Mouse (Mus musculus): Measurements from ENCODE around the gene Dgkz. TPM values are rescaled to one million over a fixed set of nuclear protein-coding genes. Genes with fewer than 3 reads are reported as not detected.

Dgkz gene
- polyA plus RNA-seq, 1 experiment from 2014 or later, result 32.3 TPM

DNA sequence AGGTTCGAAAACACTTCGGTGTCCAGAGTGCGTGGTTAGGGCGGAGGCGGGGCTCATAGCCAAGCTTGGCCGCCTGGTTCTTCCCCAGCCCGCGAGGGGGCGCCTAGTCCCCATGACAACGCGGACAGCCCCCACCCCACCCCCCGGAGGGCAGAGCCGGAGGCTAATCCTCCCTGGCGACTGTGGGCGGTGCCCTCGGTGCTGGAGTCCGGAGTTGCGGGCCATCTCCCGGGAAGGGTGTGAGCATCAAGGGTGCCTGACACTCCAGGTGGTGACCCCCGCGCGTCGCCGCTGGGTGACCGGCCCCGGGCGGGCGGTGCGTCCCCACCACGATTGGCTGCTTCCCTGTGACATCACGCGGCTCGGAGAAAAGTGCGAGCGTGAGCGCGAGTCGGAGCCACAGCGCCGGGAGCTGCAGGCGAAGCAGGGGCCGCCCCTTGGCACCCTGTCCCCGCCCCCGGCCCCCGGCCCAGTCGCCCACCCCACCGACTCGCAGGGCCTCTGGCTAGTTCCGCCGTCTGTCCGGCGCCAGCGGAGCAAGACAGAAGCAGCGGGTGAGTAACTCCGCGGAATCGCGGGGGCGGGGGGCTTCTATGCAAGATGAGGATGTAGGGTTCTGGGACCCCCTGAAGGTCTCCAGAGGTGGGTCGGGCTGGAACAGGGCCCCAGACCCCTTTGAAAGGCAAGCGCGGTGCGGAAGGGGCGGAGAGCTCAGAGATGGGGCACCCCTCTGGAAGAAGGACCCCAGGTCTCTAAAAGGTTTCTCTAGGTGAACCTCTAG is 53.7 kb downstream of the Dgkz start:
- Histone ChIP-seq H3K4me3 (ENCODE audit: low read length) (peak overlapping the region; percentile 62), H3K9ac (ENCODE audit: low read depth, low read length) (peak overlapping the region; percentile 69), H3K4me2 (ENCODE audit: low read length) (peak overlapping the region; percentile 77), H3K27ac (ENCODE audit: low read depth, low read length) (no peak overlapping the region), H3K27me3 (replicated peaks; ENCODE audit: control insufficient read depth, insufficient read depth, low read length) (peaks cover 22% of the 10 kb centered on the region), H3K9me3 (ENCODE audit: control insufficient read depth, low read length) (no peaks in the 10 kb centered on the region), H3K4me1 (ENCODE audit: control insufficient read depth, insufficient read depth, low read depth, low read length) (peaks cover 16% of the 10 kb centered on the region), H3K36me3 (ENCODE audit: control insufficient read depth, insufficient read depth, low read length) (peaks cover 10% of the 10 kb centered on the region; the same call in 1 of the 2 replicates)
- 0% methylated on average over 54 of the region's 64 CpGs for WGBS
- peak; percentile 68 for ATAC-seq

- H3K27me3 ChIP-seq (replicated peaks; ENCODE audit: control insufficient read depth, insufficient read depth, low read length), result peaks cover 22% of the 10 kb centered on the region
- 0 out of 2 replicates have a peak, but pooled peaks have one; percentile 3 for ATAC-seq
These were observed 54.4 kb downstream of the Dgkz start for GRCm38 (mm10) chr2:91921181-91921789.

DNA sequence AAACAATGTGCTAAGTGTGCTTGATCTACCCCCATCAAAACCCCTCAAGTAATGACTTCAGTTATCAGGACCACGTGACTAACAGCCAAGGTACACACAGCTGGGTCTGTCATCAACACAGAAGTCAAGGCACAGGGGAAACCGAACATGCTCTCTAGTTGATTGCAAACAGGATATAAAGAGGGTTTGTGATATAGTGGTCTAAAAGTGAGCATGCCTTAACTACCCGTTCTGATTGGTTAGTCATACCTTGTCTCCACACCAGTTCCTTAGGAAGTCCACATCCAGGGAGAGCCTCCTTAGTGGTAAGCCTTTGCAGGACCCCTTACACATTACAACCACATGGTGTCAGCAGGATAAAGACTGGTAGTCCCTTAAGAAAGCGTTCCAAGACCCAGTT is 55.5 kb downstream of the Dgkz start:
- Histone ChIP-seq H3K27me3 (replicated peaks; ENCODE audit: control insufficient read depth, insufficient read depth, low read length) (peaks cover 22% of the 10 kb centered on the region), H3K4me2 (ENCODE audit: low read length) (no peak overlapping the region)

More at GRCm38 (mm10) chr2:91921181-91921789, 54.4 kb downstream of the Dgkz start:
- Histone ChIP-seq H3K4me1 (ENCODE audit: control insufficient read depth, insufficient read depth, low read depth, low read length) (peaks cover 16% of the 10 kb centered on the region), H3K36me3 (ENCODE audit: control insufficient read depth, insufficient read depth, low read length) (peaks cover 12% of the 10 kb centered on the region; the same call in 1 of the 2 replicates), H3K27ac (ENCODE audit: low read depth, low read length) (no peak overlapping the region), H3K4me3 (ENCODE audit: low read length) (peak overlapping the region; percentile 62), H3K9ac (ENCODE audit: low read depth, low read length) (peak overlapping the region; percentile 69), H3K9me3 (ENCODE audit: control insufficient read depth, low read length) (no peaks in the 10 kb centered on the region), H3K4me2 (ENCODE audit: low read length) (peak overlapping the region; percentile 77)
- WGBS, result 6% methylated on average over 31 of the region's 31 CpGs

DNA sequence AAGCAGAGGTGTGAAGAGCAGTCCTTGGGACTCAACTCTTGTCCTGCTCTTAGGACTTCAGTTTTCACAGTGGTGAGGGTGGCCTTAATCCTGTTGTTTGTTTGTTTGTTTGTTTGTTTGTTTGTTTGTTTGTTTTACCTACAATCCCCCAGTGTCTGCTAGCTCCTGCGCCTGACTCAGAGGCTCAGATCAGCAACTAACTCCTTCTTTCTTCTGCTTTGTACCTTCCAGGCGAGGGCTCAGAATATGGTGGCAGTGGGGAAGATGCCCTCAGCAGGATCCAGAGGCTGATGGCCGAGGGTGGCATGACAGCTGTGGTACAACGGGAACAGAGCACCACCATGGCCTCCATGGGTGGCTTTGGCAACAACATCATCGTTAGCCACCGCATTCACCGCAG is 58.6 kb downstream of the Dgkz start:
- no peak overlapping the region for H3K4me2 ChIP-seq (ENCODE audit: low read length)
- WGBS, result 89% methylated on average over 7 of the region's 7 CpGs
- H3K9ac ChIP-seq (ENCODE audit: low read depth, low read length), result no peak overlapping the region
- H3K36me3 ChIP-seq (ENCODE audit: control insufficient read depth, insufficient read depth, low read length), result peaks cover 30% of the 10 kb centered on the region
- H3K9me3 ChIP-seq (ENCODE audit: control insufficient read depth, low read length), result no peaks in the 10 kb centered on the region
- H3K27me3 ChIP-seq (replicated peaks; ENCODE audit: control insufficient read depth, insufficient read depth, low read length), result peaks cover 5% of the 10 kb centered on the region; the same call in 1 of the 2 replicates
- H3K4me1 ChIP-seq (ENCODE audit: control insufficient read depth, insufficient read depth, low read depth, low read length), result peaks cover 5% of the 10 kb centered on the region; the same call in 1 of the 2 replicates
- H3K4me3 ChIP-seq (ENCODE audit: low read length), result no peak overlapping the region
- H3K27ac ChIP-seq (ENCODE audit: low read depth, low read length), result no peak overlapping the region
- ATAC-seq, result no peak

More for the DNA sequence above, 55.5 kb downstream of the Dgkz start:
- 79% methylated on average over 4 of the region's 4 CpGs for WGBS
- Histone ChIP-seq H3K4me1 (ENCODE audit: control insufficient read depth, insufficient read depth, low read depth, low read length) (peaks cover 16% of the 10 kb centered on the region), H3K4me3 (ENCODE audit: low read length) (no peak overlapping the region), H3K27ac (ENCODE audit: low read depth, low read length) (no peak overlapping the region), H3K9ac (ENCODE audit: low read depth, low read length) (no peak overlapping the region), H3K36me3 (ENCODE audit: control insufficient read depth, insufficient read depth, low read length) (peaks cover 14% of the 10 kb centered on the region; the same call in 1 of the 2 replicates), H3K9me3 (ENCODE audit: control insufficient read depth, low read length) (no peaks in the 10 kb centered on the region)
- ATAC-seq, result no peak

DNA sequence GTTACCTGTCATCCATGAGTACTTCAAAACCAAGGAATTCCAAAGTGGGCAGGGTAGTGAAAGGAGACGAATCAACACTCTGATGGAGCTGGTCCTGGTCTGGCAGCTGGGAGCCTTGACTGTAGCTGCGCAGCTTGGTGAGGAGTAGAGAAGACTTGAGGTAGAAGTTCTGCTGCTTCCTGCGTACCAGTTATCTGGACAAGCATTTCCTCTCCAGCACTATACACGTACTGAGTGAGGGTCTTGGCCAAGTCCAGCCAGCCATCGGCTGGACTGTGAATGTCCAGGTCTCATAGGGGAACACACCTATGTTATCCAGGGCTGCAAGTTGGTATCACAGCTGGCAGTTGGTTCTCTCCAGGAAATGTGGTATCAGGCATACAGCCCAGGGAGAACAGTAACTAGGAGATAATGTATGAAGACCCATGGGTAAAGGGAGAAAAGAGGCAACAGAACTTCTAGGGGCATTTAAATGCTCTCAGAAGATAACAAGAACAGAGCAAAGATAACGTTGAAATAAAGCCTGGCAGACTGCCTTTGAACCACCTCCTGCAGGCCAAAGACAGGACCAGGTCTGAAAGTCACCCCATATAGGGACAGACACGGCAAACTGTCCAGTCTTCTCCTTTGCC is 59.2 kb downstream of the Dgkz start:
- Histone ChIP-seq H3K9ac (ENCODE audit: low read depth, low read length) (no peak overlapping the region), H3K36me3 (ENCODE audit: control insufficient read depth, insufficient read depth, low read length) (peaks cover 30% of the 10 kb centered on the region), H3K27ac (ENCODE audit: low read depth, low read length) (no peak overlapping the region), H3K4me3 (ENCODE audit: low read length) (no peak overlapping the region), H3K27me3 (replicated peaks; ENCODE audit: control insufficient read depth, insufficient read depth, low read length) (peaks cover 4% of the 10 kb centered on the region; the same call in 1 of the 2 replicates), H3K4me2 (ENCODE audit: low read length) (no peak overlapping the region), H3K4me1 (ENCODE audit: control insufficient read depth, insufficient read depth, low read depth, low read length) (peaks cover 2% of the 10 kb centered on the region; the same call in 1 of the 2 replicates), H3K9me3 (ENCODE audit: control insufficient read depth, low read length) (no peaks in the 10 kb centered on the region)
- WGBS, result 91% methylated on average over 7 of the region's 7 CpGs
- ATAC-seq, result no peak

GRCm38 (mm10) chr2:91913328-91914110 is 62.1 kb downstream of the Dgkz start:
- peaks cover 39% of the 10 kb centered on the region for H3K36me3 ChIP-seq (ENCODE audit: control insufficient read depth, insufficient read depth, low read length)
- no peak for ATAC-seq
- WGBS, result 82% methylated on average over 7 of the region's 7 CpGs

DNA sequence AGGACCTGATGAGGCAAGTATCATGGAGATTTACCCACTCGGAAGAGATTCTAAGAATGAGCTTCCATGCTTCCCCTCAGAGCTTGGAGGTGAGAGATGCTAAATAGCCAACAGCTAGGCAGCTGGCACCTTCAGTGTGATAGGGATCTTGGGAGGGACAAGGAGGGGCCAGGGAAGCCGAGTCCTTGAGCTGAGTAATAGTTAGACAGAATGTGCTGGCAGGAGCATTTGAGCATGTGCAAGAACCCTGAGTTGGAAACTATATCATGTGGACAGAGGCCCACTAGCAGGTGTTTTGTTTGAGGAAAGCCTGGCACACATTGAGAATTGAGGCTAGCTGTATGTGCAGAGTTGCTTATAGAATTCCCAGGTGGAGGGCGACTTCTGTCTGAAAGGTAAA is 63.0 kb downstream of the Dgkz start:
- Histone ChIP-seq H3K9me3 (ENCODE audit: control insufficient read depth, low read length) (no peaks in the 10 kb centered on the region), H3K9ac (ENCODE audit: low read depth, low read length) (no peak overlapping the region), H3K4me1 (ENCODE audit: control insufficient read depth, insufficient read depth, low read depth, low read length) (no peaks in the 10 kb centered on the region), H3K27me3 (replicated peaks; ENCODE audit: control insufficient read depth, insufficient read depth, low read length) (no peaks in the 10 kb centered on the region), H3K27ac (ENCODE audit: low read depth, low read length) (no peak overlapping the region), H3K4me2 (ENCODE audit: low read length) (no peak overlapping the region), H3K36me3 (ENCODE audit: control insufficient read depth, insufficient read depth, low read length) (peaks cover 31% of the 10 kb centered on the region), H3K4me3 (ENCODE audit: low read length) (no peak overlapping the region)
- 85% methylated on average over 3 of the region's 3 CpGs for WGBS
- no peak for ATAC-seq

More at GRCm38 (mm10) chr2:91913328-91914110, 62.1 kb downstream of the Dgkz start:
- Histone ChIP-seq H3K9ac (ENCODE audit: low read depth, low read length) (no peak overlapping the region), H3K9me3 (ENCODE audit: control insufficient read depth, low read length) (no peaks in the 10 kb centered on the region), H3K27ac (ENCODE audit: low read depth, low read length) (no peak overlapping the region), H3K4me1 (ENCODE audit: control insufficient read depth, insufficient read depth, low read depth, low read length) (no peaks in the 10 kb centered on the region), H3K4me3 (ENCODE audit: low read length) (no peak overlapping the region), H3K4me2 (ENCODE audit: low read length) (no peak overlapping the region), H3K27me3 (replicated peaks; ENCODE audit: control insufficient read depth, insufficient read depth, low read length) (no peaks in the 10 kb centered on the region)

DNA sequence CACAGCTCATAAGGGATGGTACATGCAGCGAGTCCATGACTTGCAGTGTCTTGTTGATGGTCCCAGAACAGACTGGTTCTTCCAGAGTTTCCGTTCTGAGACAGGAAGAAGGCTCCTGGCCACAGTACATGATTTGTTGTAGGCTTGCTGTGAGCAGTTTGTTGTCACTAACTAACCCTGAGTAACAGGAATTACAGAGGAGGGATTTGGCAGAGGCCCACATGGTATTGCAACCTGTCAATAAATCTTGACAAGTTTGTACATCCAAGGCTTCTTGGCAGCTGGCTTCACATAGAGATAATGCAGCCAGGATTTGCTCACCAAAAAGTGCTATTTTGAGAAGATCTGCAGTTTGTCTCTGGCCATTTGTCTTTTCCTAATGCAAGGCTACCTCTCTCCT is 69.5 kb downstream of the Dgkz start:
- Histone ChIP-seq H3K9ac (ENCODE audit: low read depth, low read length) (no peak overlapping the region), H3K4me2 (ENCODE audit: low read length) (no peak overlapping the region), H3K4me1 (ENCODE audit: control insufficient read depth, insufficient read depth, low read depth, low read length) (peaks cover 4% of the 10 kb centered on the region; the same call in 1 of the 2 replicates), H3K4me3 (ENCODE audit: low read length) (no peak overlapping the region), H3K9me3 (ENCODE audit: control insufficient read depth, low read length) (no peaks in the 10 kb centered on the region), H3K27ac (ENCODE audit: low read depth, low read length) (no peak overlapping the region), H3K27me3 (replicated peaks; ENCODE audit: control insufficient read depth, insufficient read depth, low read length) (no peaks in the 10 kb centered on the region), H3K36me3 (ENCODE audit: control insufficient read depth, insufficient read depth, low read length) (0 out of 2 replicates have a peak, but pooled peaks cover 9% of the 10 kb centered on the region)
- 100% methylated on average over 2 of the region's 2 CpGs for WGBS
- ATAC-seq, result no peak

Measured in hindbrain, embryonic 16.5 days (tissue).